Mouse (Mus musculus) left cerebral cortex, postnatal 36 days (tissue): Measurements from ENCODE around the gene Foxl2. TPM values are rescaled to one million over a fixed set of nuclear protein-coding genes. Genes with fewer than 3 reads are reported as not detected.

ENCODE experiments used
- total RNA-seq, 2 experiments: library from RNA; stranded (reverse); gene quantifications; 2 replicates each; pipeline ENCODE4 v1.2.3; 2021

The Foxl2 gene
- total RNA-seq, 2 experiments from 2014 or later, result 0.91 to 0.99 TPM

Other genes with a start within 250 kb of the Foxl2 start
- gene Prr23a1, start 112.8 kb upstream of the Foxl2 start, total RNA-seq, result not detected
- not detected for gene Prr23a2, start 98.8 kb upstream of the Foxl2 start, total RNA-seq
- gene Prr23a3, start 90.5 kb upstream of the Foxl2 start, total RNA-seq, result not detected
- gene 7420426K07Rik, start 52.2 kb upstream of the Foxl2 start, total RNA-seq, result not detected
- 10 to 100 TPM; 32.3 to 34.1 TPM for gene Faim, start 31.1 kb downstream of the Foxl2 start, total RNA-seq
- gene Gm1123, start 80.4 kb downstream of the Foxl2 start, total RNA-seq, result not detected
- 10 to 100 TPM; 23.3 to 23.9 TPM for gene Pik3cb, start 185.3 kb downstream of the Foxl2 start, total RNA-seq